Mouse (Mus musculus): Measurements from ENCODE around the gene Taok3.

DNA sequence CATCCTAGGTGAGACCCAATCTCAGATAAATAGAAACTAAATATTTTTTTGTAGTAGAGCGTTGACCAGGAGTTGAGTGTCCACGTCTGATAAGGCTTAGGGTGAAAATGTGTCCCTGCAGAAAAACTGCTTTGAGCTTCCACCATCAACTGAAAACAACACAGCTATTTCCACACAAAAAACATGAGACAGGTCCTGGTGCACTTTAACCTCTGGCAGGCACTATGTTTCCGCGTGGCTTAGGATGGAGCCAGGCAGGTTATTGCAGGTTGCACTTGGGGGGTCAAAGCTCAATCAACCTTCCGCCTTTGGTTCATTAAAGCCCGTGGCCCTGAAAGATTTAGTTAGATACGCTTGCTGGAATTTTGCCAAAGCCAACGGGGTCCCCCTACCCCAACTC is 1.1 kb upstream of the Taok3 start:
- no peak for TF ChIP-seq CTCF (IDR thresholded peaks at IDR 0.05)
- TF ChIP-seq POLR2A (IDR thresholded peaks at IDR 0.05; ENCODE audit: insufficient read depth, low read depth, low read length) = no peak
- TF ChIP-seq EP300 (IDR thresholded peaks at IDR 0.05; ENCODE audit: insufficient read depth, low read depth, low read length) = no peak
